Mouse (Mus musculus) E14TG2a.4 (cell line): ENCODE measurements at regions not wholly inside any gene's neighbourhood (a gene's known extent, or its start where the extent isn't known, plus 50 kb on each side); places are given as distances from the start of the nearest gene placed in this dataset.

ENCODE experiments used
- CTCF ChIP-seq: conservative IDR thresholded peaks from 2 replicates; pipeline ENCODE4 v1.5.1; 2014; ENCODE audit warnings: low read length
- NANOG ChIP-seq: IDR thresholded peaks from 2 replicates; pipeline ENCODE4 v1.6.1; 2014; ENCODE audit warnings: borderline replicate concordance, low read length, mixed read lengths

DNA sequence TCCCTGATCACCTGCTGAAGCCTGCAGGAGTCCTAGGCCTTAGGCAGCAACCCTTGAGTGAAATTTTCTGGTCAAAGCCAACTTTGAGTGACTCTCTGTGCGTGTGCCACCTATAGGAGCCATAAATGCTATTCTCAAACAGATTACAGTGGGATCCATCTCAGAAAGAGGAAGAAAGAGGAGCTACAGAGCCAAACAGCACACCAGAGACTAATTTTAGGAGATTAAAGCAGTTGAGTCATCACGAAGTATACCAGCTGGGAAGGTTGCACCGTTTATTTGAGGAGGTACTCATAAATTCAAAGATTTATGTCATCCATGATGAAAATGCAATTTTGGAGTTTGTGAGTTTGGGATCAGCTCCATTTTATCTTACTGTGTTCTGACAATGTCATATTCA is 54.3 kb downstream of the Gm9376 start:
- TF ChIP-seq CTCF (no peak), NANOG (no peak)
